Mouse (Mus musculus) midbrain, embryonic 14.5 days (tissue): ENCODE measurements around the gene Ltbr. TPM values are rescaled to one million over a fixed set of nuclear protein-coding genes. Genes with fewer than 3 reads are reported as not detected.

ENCODE experiments used
- ATAC-seq: fragments of 200-750 bp; cut with Nextera tagmentation; 2 replicates; pipeline ENCODE4 v1.8.0; 2017; ENCODE audit warnings: moderate number of reproducible peaks, moderate library complexity; ENCODE audit not compliant: low FRiP score, low TSS enrichment
- DNase-seq: peaks from one replicate; pipeline ENCODE4 v3.0.0-alpha.2; 2015
- H3K27ac ChIP-seq: fragments of 300-500 bp; sonication (generic); replicated peaks from 2 replicates; pipeline ENCODE4 v1.5.1; 2014; ENCODE audit warnings: mild to moderate bottlenecking, low read depth, low read length, moderate library complexity
- H3K27me3 ChIP-seq: fragments of 300-500 bp; sonication (generic); 2 replicates; pipeline ENCODE4 v1.6.1; 2014; ENCODE audit warnings: low read length, control low read depth, mixed read lengths; ENCODE audit not compliant: control insufficient read depth, insufficient read depth
- H3K36me3 ChIP-seq: fragments of 300-500 bp; sonication (generic); 2 replicates; pipeline ENCODE4 v1.6.1; 2014; ENCODE audit warnings: low read length, control low read depth; ENCODE audit not compliant: control insufficient read depth, insufficient read depth
- H3K4me1 ChIP-seq: fragments of 300-500 bp; sonication (generic); 2 replicates; pipeline ENCODE4 v1.6.1; 2014; ENCODE audit warnings: mild to moderate bottlenecking, antibody characterized with exemption, low read length, control low read depth; ENCODE audit not compliant: control insufficient read depth, insufficient read depth
- H3K4me2 ChIP-seq: fragments of 300-500 bp; sonication (generic); 2 replicates; pipeline ENCODE4 v1.6.1; 2014; ENCODE audit warnings: mild to moderate bottlenecking, low read length, moderate library complexity
- H3K4me3 ChIP-seq: fragments of 300-500 bp; sonication (generic); replicated peaks from 2 replicates; pipeline ENCODE4 v1.5.1; 2014; ENCODE audit warnings: low read depth, low read length
- H3K9ac ChIP-seq: fragments of 300-500 bp; sonication (generic); replicated peaks from 2 replicates; pipeline ENCODE4 v1.6.1; 2014; ENCODE audit warnings: mild to moderate bottlenecking, low read length, moderate library complexity
- H3K9me3 ChIP-seq: fragments of 300-500 bp; sonication (generic); 2 replicates; pipeline ENCODE4 v1.6.1; 2016; ENCODE audit warnings: low read length, control low read depth, mixed read lengths; ENCODE audit not compliant: control insufficient read depth
- WGBS: fragments of 180-500 bp; shearing (Covaris S2); extraction: QIAGEN DNeasy Blood & Tissue Kit; methylation state at CpG from one replicate; pipeline ENCODE4 v1.1.7; 2014; 5-methylcytosine and 5-hydroxymethylcytosine counted together
- polyA plus RNA-seq: library from polyadenylated mRNA; unstranded; fragments of >200 nt; fragmentation: Nextera tagmentation; extraction: Ambion mirVana; gene quantifications from 2 replicates; pipeline ENCODE4 v1.2.1, GENCODE M21; 2014

Gene Ltbr
- polyA plus RNA-seq, 1 experiment from 2014 or later, result 13.9 TPM

GRCm38 (mm10) chr6:125297149-125297820 lies 16.4 kb downstream of the Ltbr start:
- no peak overlapping the region for H3K4me3 ChIP-seq
- H3K9ac ChIP-seq, result no peak overlapping the region
- no peak overlapping the region for H3K27ac ChIP-seq
- no peak for DNase-seq
- H3K36me3 ChIP-seq, result no peaks in the 10 kb centered on the region
- H3K9me3 ChIP-seq, result no peaks in the 10 kb centered on the region
- no peak overlapping the region for H3K4me2 ChIP-seq
- no peaks in the 10 kb centered on the region for H3K27me3 ChIP-seq
- 74% methylated on average over 5 of the region's 5 CpGs for WGBS
- ATAC-seq, result no peak
- no peaks in the 10 kb centered on the region for H3K4me1 ChIP-seq

- 84% methylated on average over 4 of the region's 4 CpGs for WGBS
- DNase-seq (no peak), ATAC-seq (no peak)
- Histone ChIP-seq H3K27me3 (no peaks in the 10 kb centered on the region), H3K4me1 (no peaks in the 10 kb centered on the region), H3K36me3 (no peaks in the 10 kb centered on the region), H3K4me2 (no peak overlapping the region), H3K27ac (no peak overlapping the region), H3K9me3 (no peaks in the 10 kb centered on the region), H3K4me3 (no peak overlapping the region), H3K9ac (no peak overlapping the region)
These were observed 19.6 kb downstream of the Ltbr start for GRCm38 (mm10) chr6:125294049-125294448.

GRCm38 (mm10) chr6:125292256-125292655 lies 21.4 kb downstream of the Ltbr start:
- no peaks in the 10 kb centered on the region for H3K36me3 ChIP-seq
- no peak overlapping the region for H3K9ac ChIP-seq
- no peak for ATAC-seq
- no peak overlapping the region for H3K4me3 ChIP-seq
- H3K27ac ChIP-seq, result no peak overlapping the region
- H3K4me1 ChIP-seq, result no peaks in the 10 kb centered on the region
- 93% methylated on average over 7 of the region's 7 CpGs for WGBS
- no peak overlapping the region for H3K4me2 ChIP-seq
- DNase-seq, result no peak
- H3K27me3 ChIP-seq, result no peaks in the 10 kb centered on the region
- no peaks in the 10 kb centered on the region for H3K9me3 ChIP-seq

- Histone ChIP-seq H3K9ac (no peak overlapping the region), H3K4me3 (no peak overlapping the region), H3K4me2 (no peak overlapping the region), H3K36me3 (no peaks in the 10 kb centered on the region), H3K27ac (no peak overlapping the region), H3K9me3 (no peaks in the 10 kb centered on the region), H3K4me1 (no peaks in the 10 kb centered on the region), H3K27me3 (no peaks in the 10 kb centered on the region)
- ATAC-seq (no peak), DNase-seq (no peak)
- 87% methylated on average over 4 of the region's 4 CpGs for WGBS
These were observed 22.4 kb downstream of the Ltbr start for GRCm38 (mm10) chr6:125291329-125291728.

GRCm38 (mm10) chr6:125288730-125289129 lies 25.0 kb downstream of the Ltbr start:
- ATAC-seq (no peak), DNase-seq (no peak)
- Histone ChIP-seq H3K9ac (no peak overlapping the region), H3K4me1 (no peaks in the 10 kb centered on the region), H3K9me3 (no peaks in the 10 kb centered on the region), H3K4me3 (no peak overlapping the region), H3K36me3 (no peaks in the 10 kb centered on the region), H3K4me2 (no peak overlapping the region), H3K27me3 (no peaks in the 10 kb centered on the region), H3K27ac (no peak overlapping the region)
- WGBS, result 85% methylated on average over 5 of the region's 5 CpGs

DNA sequence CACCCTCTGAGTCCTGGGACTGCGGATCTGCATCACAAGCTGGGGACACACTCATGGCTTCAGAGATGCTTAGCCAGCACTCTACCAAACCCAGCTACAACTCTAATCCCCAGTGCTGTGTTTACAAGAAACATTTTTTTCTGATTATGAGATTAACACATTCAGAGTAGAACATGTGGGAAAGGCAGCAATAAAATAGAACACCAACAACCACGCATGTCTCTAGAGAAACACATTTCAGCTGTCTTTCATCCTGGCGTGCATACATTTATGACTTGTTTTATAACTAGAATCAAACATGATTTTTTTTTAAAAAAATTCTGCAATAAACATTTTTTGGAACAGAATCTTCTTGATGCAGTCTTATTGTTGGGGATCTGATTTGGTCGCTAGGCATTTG lies 26.7 kb downstream of the Ltbr start:
- Histone ChIP-seq H3K27me3 (no peaks in the 10 kb centered on the region), H3K4me3 (no peak overlapping the region), H3K9ac (no peak overlapping the region), H3K9me3 (no peaks in the 10 kb centered on the region), H3K36me3 (no peaks in the 10 kb centered on the region), H3K27ac (no peak overlapping the region), H3K4me1 (no peaks in the 10 kb centered on the region), H3K4me2 (no peak overlapping the region)
- WGBS, result 90% methylated on average over 4 of the region's 4 CpGs
- DNase-seq, result no peak
- no peak for ATAC-seq

DNA sequence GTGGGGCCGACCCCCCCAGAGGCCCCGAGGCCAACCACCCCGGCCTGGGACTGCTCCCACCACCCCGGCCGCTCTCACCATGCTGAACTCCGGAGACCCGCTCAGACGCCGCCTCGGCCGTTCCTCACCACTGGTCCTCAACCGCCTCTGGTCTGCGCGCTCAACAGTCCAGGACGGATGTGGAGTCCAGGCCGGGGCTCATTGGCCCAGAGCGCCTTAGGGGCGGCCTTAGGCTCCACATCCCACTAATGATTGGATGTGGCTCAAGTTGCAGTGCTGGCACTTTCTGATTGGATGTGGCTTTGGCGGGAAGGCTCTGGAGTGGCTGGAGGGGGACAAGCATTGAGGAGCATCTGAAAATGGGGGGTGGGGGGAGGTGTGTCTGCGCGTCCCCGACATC lies 27.8 kb downstream of the Ltbr start, which contains the start of gene Tuba3a:
Gene Tuba3a (minus strand): TSS at position 153 of the 400 bp plus-strand sequence.
- no peak within 1 kb of the TSS for H3K4me3 ChIP-seq
- H3K27me3 ChIP-seq, result no peaks in the 10 kb centered on the region
- no peaks in the 10 kb centered on the region for H3K4me1 ChIP-seq
- no peaks in the 10 kb centered on the region for H3K9me3 ChIP-seq
- no peaks in the 10 kb centered on the region for H3K36me3 ChIP-seq
- H3K9ac ChIP-seq, result no peak within 1 kb of the TSS
- 94% methylated on average over 22 of the region's 22 CpGs for WGBS
- no peak within 1 kb of the TSS for H3K27ac ChIP-seq
- DNase-seq, result no peak
- no peak for ATAC-seq
- no peak within 1 kb of the TSS for H3K4me2 ChIP-seq

GRCm38 (mm10) chr6:125284751-125285150 lies 28.9 kb downstream of the Ltbr start:
- H3K4me1 ChIP-seq, result no peaks in the 10 kb centered on the region
- no peaks in the 10 kb centered on the region for H3K9me3 ChIP-seq
- no peak for ATAC-seq
- no peaks in the 10 kb centered on the region for H3K36me3 ChIP-seq
- 94% methylated on average over 7 of the region's 7 CpGs for WGBS
- no peak overlapping the region for H3K4me2 ChIP-seq
- DNase-seq, result no peak
- H3K27ac ChIP-seq, result no peak overlapping the region
- no peak overlapping the region for H3K9ac ChIP-seq
- H3K27me3 ChIP-seq, result no peaks in the 10 kb centered on the region
- H3K4me3 ChIP-seq, result no peak overlapping the region

- Histone ChIP-seq H3K9ac (no peak overlapping the region), H3K36me3 (no peaks in the 10 kb centered on the region), H3K4me1 (no peaks in the 10 kb centered on the region), H3K4me2 (no peak overlapping the region), H3K27ac (no peak overlapping the region), H3K9me3 (no peaks in the 10 kb centered on the region), H3K4me3 (no peak overlapping the region), H3K27me3 (no peaks in the 10 kb centered on the region)
- no peak for DNase-seq
- ATAC-seq, result no peak
- WGBS, result 72% methylated on average over 8 of the region's 8 CpGs
These were observed 29.4 kb downstream of the Ltbr start for GRCm38 (mm10) chr6:125284250-125284649.
